Mouse (Mus musculus) heart, postnatal 0 days (tissue): ENCODE data around the gene Zranb1.

Experiments used
- CTCF ChIP-seq: IDR thresholded peaks from 2 replicates; pipeline ENCODE4 v1.5.1; 2016; ENCODE audit warnings: antibody characterized with exemption, control low read depth, low read depth
- EP300 ChIP-seq: IDR thresholded peaks from 2 replicates; pipeline ENCODE4 v1.6.1; 2016; ENCODE audit warnings: antibody characterized with exemption, low read depth

GRCm38 (mm10) chr7:132998639-132999038 is 67.7 kb downstream of the Zranb1 start:
- no peak for TF ChIP-seq CTCF
- no peak for TF ChIP-seq EP300
